Mouse (Mus musculus): ENCODE measurements at regions not wholly inside any gene's neighbourhood (a gene's known extent, or its start where the extent isn't known, plus 50 kb on each side); places are given as distances from the start of the nearest gene placed in this dataset.

DNA sequence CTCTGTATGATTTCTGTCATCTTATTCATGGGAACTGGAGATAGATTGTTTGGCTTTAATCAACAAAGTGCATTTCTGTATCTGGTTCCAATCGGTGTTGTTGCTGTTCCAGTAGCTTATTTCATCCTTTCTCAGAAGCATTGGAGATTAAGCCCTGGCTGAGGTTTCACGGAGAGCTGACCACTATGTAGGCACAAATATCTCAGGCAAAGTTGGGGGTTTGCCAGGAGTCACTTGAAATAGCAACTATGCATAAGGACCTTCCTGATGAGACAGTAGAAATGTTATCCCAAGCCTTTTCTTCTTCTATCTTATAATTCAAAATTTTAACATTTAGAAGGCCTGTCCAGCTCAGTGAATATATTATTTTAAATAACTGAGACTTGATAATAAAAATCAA is 268.0 kb upstream of the Klf12 start:
- TF ChIP-seq POLR2A (IDR thresholded peaks at IDR 0.05; ENCODE audit: insufficient read depth, low read depth, low read length) (no peak), CTCF (IDR thresholded peaks at IDR 0.05) (no peak)

Measured in heart, adult 2 months (tissue).